8 mouse cellular contexts compared by ENCODE assay signal in genomic region chr10:40630457-40630856, GRCm38 (mm10).
A peak's percentile ranks its signal among the peaks of the same experiment; 100 is the strongest.
DNase-seq lines count a peak whose midpoint lies in the region; ATAC-seq lines count a peak whose summit lies in the region.

No protein-coding gene starts in this region.

- no peak for DNase-seq in frontal cortex, postnatal 10 days (ENCODE audit: low spot score in 2 of 2)
- DNase-seq in cerebellum, adult 11 months = peak; percentile 43
- peak; percentile 29 to 48 for DNase-seq in heart, adult 9 months (ENCODE audit: low spot score in 2 of 2)
- peak; percentile 46 to 68 for DNase-seq in kidney, postnatal 4 days
- no peak for DNase-seq in urinary bladder, postnatal 25 days (ENCODE audit: low spot score)
- DNase-seq in layer of hippocampus, adult 11-12 months (ENCODE audit: low spot score) = no peak
- DNase-seq in right cerebral cortex, postnatal 14 days = no peak

- peak; percentile 64; the same call in 1 of the 2 replicates for ATAC-seq in frontal cortex, adult (ENCODE audit: low TSS enrichment)

Comparison
In these comparisons a context has a peak if more than half of its experiments do, and no peak if none do; other contexts are left out.
1. DNase-seq: peak in cerebellum, adult 11 months (single experiment), heart, adult 9 months (2 of 2) and kidney, postnatal 4 days (2 of 2); none in frontal cortex, postnatal 10 days (0 of 2), urinary bladder, postnatal 25 days (single experiment), layer of hippocampus, adult 11-12 months (single experiment) and right cerebral cortex, postnatal 14 days (single experiment).